Mouse (Mus musculus) hindbrain, embryonic 13.5 days (tissue): ENCODE measurements around the gene Ccnk. TPM values are rescaled to one million over a fixed set of nuclear protein-coding genes. Genes with fewer than 3 reads are reported as not detected.

Experiments
- polyA plus RNA-seq: library from polyadenylated mRNA; unstranded; fragments of >200 nt; fragmentation: Nextera tagmentation; extraction: Ambion mirVana; gene quantifications from 2 replicates; pipeline ENCODE4 v1.2.1, GENCODE M21; 2015

Ccnk gene
- polyA plus RNA-seq, 1 experiment from 2014 or later = 4.0 TPM

Other genes with a start within 250 kb of the Ccnk start
- gene Bcl11b, start 176.0 kb upstream of the Ccnk start, polyA plus RNA-seq = 27.0 and 31.0 TPM in 2 replicates
- gene Setd3, start 265 bp upstream of the Ccnk start, polyA plus RNA-seq = 99.7 and 102 TPM in 2 replicates
- 17.3 and 17.7 TPM in 2 replicates for gene Ccdc85c, start 95.8 kb downstream of the Ccnk start, polyA plus RNA-seq
- gene Hhipl1, start 126.7 kb downstream of the Ccnk start, polyA plus RNA-seq = 1.5 and 1.6 TPM in 2 replicates
- 15.4 and 17.5 TPM in 2 replicates for gene Cyp46a1, start 154.8 kb downstream of the Ccnk start, polyA plus RNA-seq
- gene Eml1, start 191.4 kb downstream of the Ccnk start, polyA plus RNA-seq = 58.7 and 61.9 TPM in 2 replicates